Mouse (Mus musculus) forebrain, embryonic 10.5 days (tissue): Measurements from ENCODE around the gene Bptf. TPM values are rescaled to one million over a fixed set of nuclear protein-coding genes. Genes with fewer than 3 reads are reported as not detected.
"Not testable (repeated sequence)": the region's sequence is repeated elsewhere in the genome, so short reads cannot be mapped to it uniquely, and the experiment has no call there.

ENCODE experiments used
- DNase-seq: peaks from one replicate; pipeline ENCODE4 v3.0.0-alpha.2; 2017; ENCODE audit warnings: low spot score; ENCODE audit errors: extremely low spot score
- H3K27ac ChIP-seq: fragments of 300-500 bp; sonication (generic); 2 replicates; pipeline ENCODE4 v1.5.1; 2016; ENCODE audit warnings: mild to moderate bottlenecking
- H3K27me3 ChIP-seq: fragments of 300-500 bp; sonication (generic); 2 replicates; pipeline ENCODE4 v1.6.1; 2016; ENCODE audit warnings: mild to moderate bottlenecking; ENCODE audit not compliant: poor library complexity, severe bottlenecking
- H3K36me3 ChIP-seq: fragments of 300-500 bp; sonication (generic); replicated peaks from 2 replicates; pipeline ENCODE4 v1.6.1; 2016; ENCODE audit warnings: mild to moderate bottlenecking, moderate library complexity
- H3K4me1 ChIP-seq: fragments of 300-500 bp; sonication (generic); 2 replicates; pipeline ENCODE4 v1.6.1; 2016
- H3K4me3 ChIP-seq: fragments of 300-500 bp; sonication (generic); 2 replicates; pipeline ENCODE4 v1.5.1; 2016; ENCODE audit warnings: mild to moderate bottlenecking, moderate library complexity
- H3K9me3 ChIP-seq: fragments of 300-500 bp; sonication (generic); 2 replicates; pipeline ENCODE4 v1.6.1; 2016; ENCODE audit warnings: mild to moderate bottlenecking, moderate library complexity
- WGBS: fragments of 180-500 bp; shearing (Covaris S2); methylation state at CpG from one replicate; pipeline ENCODE4 v1.1.7; 2016; 5-methylcytosine and 5-hydroxymethylcytosine counted together
- polyA plus RNA-seq: library from polyadenylated mRNA; unstranded; fragments of >200 nt; fragmentation: Nextera tagmentation; extraction: Ambion mirVana; gene quantifications from 2 replicates; pipeline ENCODE4 v1.2.1, GENCODE M21; 2016

The Bptf gene
- polyA plus RNA-seq, 1 experiment from 2014 or later, result 35.7 TPM

GRCm38 (mm10) chr11:107136458-107136857, 4.5 kb upstream of the Bptf start:
- not testable (repeated sequence) for H3K27me3 ChIP-seq, H3K4me3 ChIP-seq, H3K27ac ChIP-seq, H3K9me3 ChIP-seq, H3K36me3 ChIP-seq, DNase-seq
- peaks cover 12% of the 10 kb centered on the region for H3K4me1 ChIP-seq
- WGBS, result 93% methylated on average over 10 of the region's 10 CpGs

DNA sequence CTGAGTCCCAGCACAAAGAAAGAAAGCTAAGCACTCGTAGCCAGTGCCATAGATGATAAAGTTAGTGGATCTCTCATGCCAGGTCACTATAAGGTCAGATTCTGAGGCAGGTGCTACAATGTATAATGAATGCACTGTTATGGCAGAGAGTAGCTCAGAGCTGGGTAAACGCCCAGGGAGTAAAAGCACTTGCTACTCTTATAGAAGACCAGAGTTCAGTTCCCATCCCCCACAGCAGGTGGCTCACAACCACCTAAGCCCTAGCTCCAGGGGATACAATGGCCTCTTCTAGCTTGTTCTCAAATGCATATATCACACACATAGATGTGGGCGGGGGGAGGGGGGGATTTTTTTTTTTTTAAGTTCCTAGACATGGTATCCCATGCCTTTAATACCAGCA, 3.8 kb upstream of the Bptf start:
- no peak for DNase-seq
- H3K4me3 ChIP-seq, result no peak overlapping the region
- no peaks in the 10 kb centered on the region for H3K9me3 ChIP-seq
- no peak overlapping the region for H3K27ac ChIP-seq
- H3K36me3 ChIP-seq, result no peaks in the 10 kb centered on the region
- WGBS, result 66% methylated on average over 3 of the region's 3 CpGs
- peaks cover 9% of the 10 kb centered on the region for H3K4me1 ChIP-seq
- no peaks in the 10 kb centered on the region for H3K27me3 ChIP-seq

GRCm38 (mm10) chr11:107132426-107132825, 499 bp upstream of the Bptf start:
- Histone ChIP-seq H3K4me3 (peak overlapping the region; percentile 87), H3K36me3 (peaks cover 10% of the 10 kb centered on the region; the same call in 1 of the 2 replicates), H3K27me3 (no peaks in the 10 kb centered on the region), H3K9me3 (no peaks in the 10 kb centered on the region), H3K27ac (peak overlapping the region; percentile 99), H3K4me1 (peaks cover 25% of the 10 kb centered on the region)
- DNase-seq, result no peak
- 1% methylated on average over 16 of the region's 16 CpGs for WGBS

DNA sequence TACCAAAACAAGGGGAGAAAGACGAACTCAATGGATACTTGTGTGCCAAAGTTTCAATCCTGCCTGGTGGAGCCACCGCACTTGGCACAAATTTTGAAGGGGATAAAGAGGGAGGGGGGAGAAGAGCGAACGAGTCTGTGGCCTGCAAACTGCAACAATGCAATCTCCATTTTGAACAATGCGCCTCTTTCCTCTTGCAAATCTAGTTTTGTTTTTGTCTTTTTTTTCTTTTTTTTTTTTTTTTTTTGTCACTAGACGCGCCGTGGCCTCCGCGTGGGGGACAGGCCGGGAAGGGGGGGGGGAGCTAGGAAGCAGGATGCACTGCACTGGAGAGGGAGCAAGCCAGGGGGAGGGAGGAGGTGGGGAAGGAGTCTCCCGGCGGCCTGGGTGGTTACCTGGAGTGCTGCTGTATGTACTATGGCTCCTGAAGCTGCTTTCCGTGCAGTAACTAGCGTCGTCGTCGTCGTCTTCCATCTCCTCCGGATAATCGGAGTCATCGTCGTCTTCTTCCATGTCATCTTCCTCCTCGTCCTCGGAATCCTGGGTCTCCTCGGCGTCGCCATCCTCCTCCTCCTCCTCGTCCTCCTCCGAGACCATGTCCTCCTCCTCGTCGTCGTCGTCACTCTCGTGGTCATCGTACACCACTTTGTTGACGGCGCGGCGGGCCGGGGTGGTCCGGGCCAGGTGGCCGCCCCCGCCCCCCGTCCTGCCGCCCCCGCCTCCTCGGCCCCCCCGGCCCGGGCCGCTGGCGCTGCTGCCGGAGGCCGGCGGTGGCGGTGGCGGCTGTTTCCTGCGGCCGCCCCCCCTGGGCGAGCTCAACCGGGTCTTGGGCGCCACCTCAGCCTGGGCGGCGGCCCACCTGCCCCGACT, 813 bp downstream of the Bptf start:
- Histone ChIP-seq H3K4me3 (peak overlapping the region; percentile 87), H3K27ac (peak overlapping the region; percentile 99), H3K9me3 (no peaks in the 10 kb centered on the region), H3K4me1 (peaks cover 28% of the 10 kb centered on the region), H3K27me3 (no peaks in the 10 kb centered on the region), H3K36me3 (peaks cover 16% of the 10 kb centered on the region)
- peak; percentile 71 for DNase-seq
- under 1% methylated on average over 56 of the region's 65 CpGs for WGBS

GRCm38 (mm10) chr11:107130221-107130788, 1.6 kb downstream of the Bptf start:
- H3K4me3 ChIP-seq, result peak overlapping the region; percentile 87
- no peaks in the 10 kb centered on the region for H3K27me3 ChIP-seq
- H3K27ac ChIP-seq, result peak overlapping the region; percentile 99
- DNase-seq, result peak; percentile 26
- 3% methylated on average over 18 of the region's 18 CpGs for WGBS
- peaks cover 21% of the 10 kb centered on the region for H3K36me3 ChIP-seq
- H3K9me3 ChIP-seq, result no peaks in the 10 kb centered on the region
- H3K4me1 ChIP-seq, result peaks cover 28% of the 10 kb centered on the region

GRCm38 (mm10) chr11:107129641-107130040, 2.3 kb downstream of the Bptf start:
- peaks cover 32% of the 10 kb centered on the region for H3K4me1 ChIP-seq
- 39% methylated on average over 2 of the region's 2 CpGs for WGBS

DNA sequence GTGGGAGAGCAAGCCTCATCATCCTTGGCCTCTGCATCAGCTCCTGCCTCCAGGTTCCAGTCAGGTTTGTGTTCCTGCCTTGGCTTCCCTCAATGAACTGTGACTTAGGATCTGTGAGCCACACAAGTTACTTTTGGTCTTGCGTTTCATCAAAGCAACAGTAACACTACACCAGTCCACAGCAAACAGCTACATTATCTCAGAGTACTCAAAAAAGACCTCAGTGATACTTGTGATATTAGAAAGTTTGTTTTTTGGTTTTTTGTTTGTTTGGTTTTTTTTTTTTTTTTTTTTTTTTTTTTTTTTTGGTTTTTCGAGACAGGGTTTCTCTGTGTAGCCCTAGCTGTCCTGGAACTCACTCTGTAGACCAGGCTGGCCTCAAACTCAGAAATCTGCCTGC, 5.2 kb downstream of the Bptf start:
- not testable (repeated sequence) for H3K4me3 ChIP-seq, H3K27me3 ChIP-seq, DNase-seq, H3K27ac ChIP-seq, H3K9me3 ChIP-seq
- peaks cover 31% of the 10 kb centered on the region for H3K4me1 ChIP-seq
- 93% methylated on average over 1 of the region's 2 CpGs for WGBS
- H3K36me3 ChIP-seq, result peaks cover 48% of the 10 kb centered on the region

More at GRCm38 (mm10) chr11:107129641-107130040, 2.3 kb downstream of the Bptf start:
- no peak for DNase-seq
- Histone ChIP-seq H3K36me3 (peaks cover 23% of the 10 kb centered on the region), H3K27me3 (no peaks in the 10 kb centered on the region), H3K27ac (0 out of 2 replicates have a peak overlapping the region, but pooled peaks have one; percentile 99), H3K4me3 (peak overlapping the region; percentile 87), H3K9me3 (no peaks in the 10 kb centered on the region)

GRCm38 (mm10) chr11:107125011-107125410, 6.9 kb downstream of the Bptf start:
- DNase-seq, result no peak
- H3K4me1 ChIP-seq, result peaks cover 27% of the 10 kb centered on the region
- H3K4me3 ChIP-seq, result no peak overlapping the region
- no peaks in the 10 kb centered on the region for H3K27me3 ChIP-seq
- no peaks in the 10 kb centered on the region for H3K9me3 ChIP-seq
- H3K36me3 ChIP-seq, result peaks cover 50% of the 10 kb centered on the region
- 94% methylated on average over 4 of the region's 4 CpGs for WGBS
- H3K27ac ChIP-seq, result no peak overlapping the region

DNA sequence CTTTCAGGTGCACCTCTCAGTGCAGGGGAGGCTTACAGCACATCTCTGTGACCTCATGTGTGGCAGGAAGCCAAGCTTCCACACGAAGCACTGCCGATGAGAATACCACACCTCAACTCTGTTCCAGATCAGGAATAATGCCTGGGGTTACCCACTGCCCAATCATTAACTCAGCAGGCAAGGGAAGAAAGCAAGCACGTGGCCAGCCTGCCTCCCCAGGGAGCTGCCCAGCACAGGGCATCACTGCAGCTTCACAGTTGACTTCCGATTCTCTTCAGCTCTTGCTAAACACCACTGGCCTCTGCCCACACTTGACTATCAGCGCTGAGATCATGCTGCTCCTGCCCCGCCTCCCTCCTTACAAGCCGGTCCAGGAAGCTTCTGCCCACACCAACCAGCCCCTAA, 7.6 kb downstream of the Bptf start:
- no peak for DNase-seq
- H3K9me3 ChIP-seq, result no peaks in the 10 kb centered on the region
- no peak overlapping the region for H3K4me3 ChIP-seq
- WGBS, result 63% methylated on average over 7 of the region's 7 CpGs
- H3K27me3 ChIP-seq, result no peaks in the 10 kb centered on the region
- H3K36me3 ChIP-seq, result peaks cover 50% of the 10 kb centered on the region
- peaks cover 20% of the 10 kb centered on the region for H3K4me1 ChIP-seq
- H3K27ac ChIP-seq, result peak overlapping the region; percentile 12; the same call in 1 of the 2 replicates

DNA sequence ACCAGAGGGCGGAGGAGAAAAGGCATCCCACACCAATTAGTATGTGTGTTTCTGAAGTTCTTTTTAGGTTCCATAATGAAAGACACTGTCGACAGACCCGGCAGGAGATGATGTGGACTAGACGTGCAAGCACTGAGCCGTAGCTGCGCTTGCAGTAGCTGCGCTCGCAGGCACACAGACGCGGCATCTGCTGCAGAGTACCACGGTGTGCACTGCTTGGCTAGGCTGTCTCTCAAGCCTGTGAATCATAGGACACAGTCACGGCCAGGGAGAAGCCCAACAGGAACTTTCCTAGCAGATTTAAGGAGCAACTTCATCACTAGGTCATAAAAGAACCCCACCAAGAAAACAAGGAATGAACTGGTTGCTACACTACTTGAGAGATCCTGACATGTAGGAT, 14.1 kb downstream of the Bptf start:
- Histone ChIP-seq H3K27ac (no peak overlapping the region), H3K4me3 (no peak overlapping the region), H3K36me3 (peaks cover 12% of the 10 kb centered on the region), H3K27me3 (no peaks in the 10 kb centered on the region), H3K4me1 (peaks cover 33% of the 10 kb centered on the region), H3K9me3 (no peaks in the 10 kb centered on the region)
- no peak for DNase-seq
- WGBS, result 91% methylated on average over 12 of the region's 12 CpGs

GRCm38 (mm10) chr11:107113881-107114557, 17.9 kb downstream of the Bptf start:
- Histone ChIP-seq H3K9me3 (no peaks in the 10 kb centered on the region), H3K27me3 (no peaks in the 10 kb centered on the region), H3K4me3 (peak overlapping the region; percentile 27; the same call in 1 of the 2 replicates), H3K36me3 (peaks cover 30% of the 10 kb centered on the region), H3K4me1 (peaks cover 33% of the 10 kb centered on the region), H3K27ac (peak overlapping the region; percentile 63)
- no peak for DNase-seq
- WGBS, result 26% methylated on average over 10 of the region's 10 CpGs

GRCm38 (mm10) chr11:107113112-107113511, 18.8 kb downstream of the Bptf start:
- Histone ChIP-seq H3K36me3 (peaks cover 38% of the 10 kb centered on the region), H3K9me3 (no peaks in the 10 kb centered on the region), H3K4me1 (peaks cover 31% of the 10 kb centered on the region), H3K27me3 (no peaks in the 10 kb centered on the region), H3K27ac (no peak overlapping the region), H3K4me3 (no peak overlapping the region)
- DNase-seq, result no peak
- 74% methylated on average over 4 of the region's 4 CpGs for WGBS
